Mouse (Mus musculus): Measurements from ENCODE around the gene Gm21170. TPM values are rescaled to one million over a fixed set of nuclear protein-coding genes. Genes with fewer than 3 reads are reported as not detected.
"Not testable (repeated sequence)": the region's sequence is repeated elsewhere in the genome, so short reads cannot be mapped to it uniquely, and the experiment has no call there.

Gm21170 gene
- total RNA-seq (2021) = not detected
- long read RNA-seq, experiment 1 = 0 reads
- long read RNA-seq, experiment 2 = 0 reads

DNA sequence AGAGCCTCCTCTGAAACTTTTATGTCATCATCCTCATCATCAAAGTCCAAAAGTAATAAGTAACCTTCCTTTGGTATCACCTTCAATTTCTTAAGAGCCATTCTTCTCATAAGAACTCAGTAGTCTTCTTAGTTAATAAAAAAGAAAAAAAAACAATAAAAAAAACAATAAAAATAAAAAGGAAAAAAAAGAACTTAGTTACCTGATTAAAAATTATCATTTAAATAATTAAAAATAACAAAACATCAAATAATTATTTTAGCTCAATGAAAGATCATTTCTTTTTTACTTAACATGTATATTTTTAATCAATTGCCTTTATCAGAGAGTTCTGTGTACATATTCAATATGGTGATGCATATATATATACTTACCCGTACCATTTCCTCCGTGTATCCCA lies at the start of gene Gm21170:
Gm21170 (minus strand) TSS at position 101 of the 400 bp plus-strand sequence.
- DNase-seq (ENCODE audit: low spot score in 2 of 2) = not testable (repeated sequence)

Other genes with a start within 250 kb of the Gm21170 start
- not detected for gene Gm21256, start 240.1 kb downstream of the Gm21170 start, total RNA-seq (2021)